Mouse (Mus musculus) A20 (cell line): ENCODE measurements around the gene Elof1.
"Not testable (repeated sequence)": the region's sequence is repeated elsewhere in the genome, so short reads cannot be mapped to it uniquely, and the experiment has no call there.

Experiments used
- DNase-seq: peaks from one replicate; pipeline ENCODE4 v3.0.0-alpha.2; 2011; ENCODE audit warnings: low read depth, low spot score

The Elof1 gene

DNA sequence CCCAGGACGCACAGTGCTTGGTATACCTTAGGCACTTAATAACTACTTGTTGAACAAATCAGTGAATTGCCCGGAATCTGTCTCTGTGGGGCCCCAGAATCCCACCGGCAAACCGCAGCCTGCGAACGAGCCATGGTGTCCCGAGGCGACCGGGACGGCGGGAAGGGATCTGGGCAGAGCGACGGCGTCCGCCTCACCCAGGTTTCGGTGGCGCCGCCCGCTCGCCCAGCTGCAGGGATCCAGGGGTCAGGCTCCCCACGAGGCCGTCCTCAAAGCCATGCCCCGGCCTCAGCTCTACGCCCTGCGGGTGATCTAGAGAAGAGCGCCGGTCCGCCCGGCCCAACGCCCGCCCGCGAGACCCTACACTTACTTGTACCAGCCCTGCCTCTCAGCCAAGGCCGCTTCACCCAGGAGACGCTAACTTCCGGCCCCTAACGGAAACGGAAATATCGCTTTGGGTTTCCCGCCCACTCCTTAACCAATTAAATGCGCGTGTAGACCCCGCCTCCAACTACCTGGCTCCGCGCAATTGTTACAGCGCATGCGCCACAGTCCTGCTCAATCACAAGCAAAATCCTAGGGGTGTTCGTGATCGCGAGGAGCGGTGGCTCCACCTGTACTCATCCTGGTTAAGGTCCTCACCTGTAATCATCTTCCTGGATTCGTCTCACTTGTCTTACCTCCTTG lies at the start of gene Elof1:
TSS of gene Elof1 (minus strand) at position 433 of the 687 bp plus-strand sequence.
- DNase-seq: peak; percentile 91

DNA sequence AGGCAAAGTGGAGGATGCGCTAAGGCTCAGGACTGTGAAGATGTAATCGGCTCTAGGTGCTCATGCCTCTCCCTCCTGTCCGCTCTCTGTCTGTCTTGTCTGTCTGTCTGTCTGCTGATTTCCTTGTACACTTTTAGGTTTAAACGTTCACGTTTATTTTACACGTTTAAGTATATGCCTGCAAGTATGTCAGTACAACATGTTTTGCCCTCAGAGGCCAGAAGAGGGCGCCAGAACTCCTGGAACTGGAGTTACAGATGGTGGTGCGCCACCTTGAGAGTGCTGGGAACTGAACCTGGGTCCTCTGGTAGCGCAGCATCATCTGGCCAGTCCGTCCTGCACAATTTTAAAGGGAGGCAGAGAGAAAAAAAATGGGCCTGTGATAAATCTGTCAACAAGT lies 49.7 kb upstream of the Elof1 start:
- DNase-seq: no peak

DNA sequence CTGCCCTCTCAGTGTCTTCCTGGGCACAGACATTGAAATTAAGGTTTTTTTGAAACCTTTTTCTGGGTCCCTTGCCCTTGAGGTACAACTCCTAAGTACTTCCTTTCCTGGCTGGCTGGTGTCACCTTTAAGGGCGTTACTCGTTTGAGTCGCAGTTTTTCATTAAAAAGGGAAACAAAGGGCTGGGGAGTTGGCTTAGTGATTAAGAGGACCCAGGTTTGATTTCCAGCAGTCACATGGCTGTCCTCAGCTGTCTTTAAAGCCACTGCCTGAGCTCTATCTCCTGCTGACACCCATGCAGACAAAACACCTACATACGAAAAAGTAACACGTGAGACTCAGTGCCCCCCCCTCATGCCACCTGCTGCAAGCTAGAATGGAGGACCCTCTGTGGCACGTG lies 49.0 kb upstream of the Elof1 start:
- no peak for DNase-seq

DNA sequence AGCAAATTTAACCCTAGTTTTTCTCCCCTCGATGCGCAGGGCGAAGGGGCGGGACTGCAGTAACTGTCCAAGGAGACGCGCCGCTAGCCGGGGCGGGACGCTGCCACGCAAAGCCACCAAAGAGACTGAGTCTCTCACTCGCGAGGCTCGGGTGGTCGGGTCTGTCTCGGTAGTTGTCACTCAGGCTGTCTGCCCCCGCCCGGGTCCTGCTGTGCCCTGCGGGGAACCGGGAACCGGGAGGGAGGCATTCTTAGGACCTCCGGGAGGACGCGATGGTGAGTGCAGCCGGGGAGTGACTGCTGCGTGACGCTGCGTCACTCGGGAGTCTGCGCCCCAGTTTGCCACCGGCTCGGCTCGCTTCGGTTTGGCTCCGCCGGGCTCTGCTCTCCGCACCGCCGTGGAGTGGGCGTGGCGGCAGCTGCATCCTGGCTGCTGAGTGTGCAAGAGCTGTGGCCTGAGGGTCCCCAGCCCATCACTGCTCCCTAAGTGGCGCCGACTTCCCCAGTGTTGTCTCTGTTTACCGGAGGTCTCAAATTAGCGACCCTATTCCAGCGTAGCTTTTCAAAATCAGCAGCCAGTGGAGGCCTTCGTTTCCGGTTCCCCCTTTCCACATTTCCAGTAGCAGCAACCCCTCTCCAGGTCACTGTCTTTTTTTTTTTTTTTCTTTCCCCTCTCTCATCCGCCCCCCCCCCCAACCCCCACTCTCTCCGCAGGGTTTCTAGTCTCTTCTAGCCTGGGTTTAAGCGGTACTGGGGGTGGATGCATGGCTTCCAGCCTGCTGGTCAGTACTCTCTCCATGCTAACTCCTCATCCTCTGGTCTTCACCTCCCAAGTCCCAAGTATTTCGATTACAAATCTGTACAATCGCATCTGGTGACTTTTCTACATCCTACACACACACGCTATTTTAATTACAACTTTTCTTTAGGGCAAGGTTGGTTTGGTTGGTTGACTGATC lies 48.0 kb upstream of the Elof1 start:
- no peak for DNase-seq

DNA sequence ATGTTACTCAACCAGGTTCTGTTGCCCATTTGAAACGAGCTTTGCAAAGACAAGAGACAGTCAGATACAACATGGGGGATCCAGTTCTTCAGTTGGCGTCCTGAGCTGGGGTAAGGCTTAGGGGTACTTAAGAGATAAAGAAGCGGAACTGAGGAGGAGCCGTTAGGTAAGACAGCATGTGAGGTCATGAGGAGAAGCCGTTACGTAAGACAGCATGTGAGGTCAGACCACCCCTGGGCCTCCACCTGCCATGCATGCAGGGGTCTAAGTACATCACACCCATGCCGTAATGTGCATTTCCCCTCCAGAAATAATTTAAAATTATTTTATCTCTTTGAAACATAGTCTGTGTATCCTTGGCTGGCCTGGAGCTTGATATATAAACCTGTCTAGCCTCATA lies 45.9 kb upstream of the Elof1 start:
- DNase-seq: no peak

DNA sequence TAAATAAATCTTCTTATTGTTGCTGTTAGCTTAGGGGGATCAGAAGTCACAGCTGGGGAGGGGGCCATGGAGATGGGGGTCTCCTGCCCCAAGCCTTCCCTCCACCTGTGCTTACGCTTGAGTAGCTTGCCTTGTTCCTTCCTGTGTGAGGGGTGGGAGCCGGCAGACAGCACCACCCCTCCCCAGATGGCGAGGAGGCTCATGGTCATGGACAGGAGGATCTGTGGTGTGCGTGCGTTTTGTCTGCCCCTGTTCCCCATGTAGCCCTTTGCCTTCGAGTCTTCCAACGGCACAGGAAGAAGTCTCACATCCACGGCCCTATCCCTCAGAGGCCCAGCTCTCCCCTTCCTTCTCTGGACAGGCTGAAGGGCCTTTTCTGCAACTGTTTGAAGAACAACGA lies 45.3 kb upstream of the Elof1 start:
- DNase-seq: no peak

DNA sequence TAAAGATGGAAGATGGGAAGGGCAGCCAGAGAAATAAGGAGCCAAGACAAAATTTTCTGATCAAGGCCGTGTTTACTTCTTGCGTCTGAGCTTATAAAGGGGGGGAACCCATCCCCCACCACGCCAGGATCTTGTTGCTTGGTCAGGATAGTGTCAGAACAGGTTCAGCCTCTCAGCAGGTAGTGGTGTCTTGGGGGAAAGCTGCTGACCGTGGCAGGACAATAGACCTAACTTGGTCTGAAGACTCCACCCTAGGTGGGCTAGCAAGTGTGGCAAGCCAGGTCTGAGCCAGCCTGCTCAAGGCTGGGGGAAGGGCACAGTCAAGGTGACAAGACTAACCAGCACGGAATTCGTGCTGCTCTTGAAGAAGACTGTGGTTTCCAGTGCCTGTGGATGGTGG lies 44.3 kb upstream of the Elof1 start:
- DNase-seq: no peak

DNA sequence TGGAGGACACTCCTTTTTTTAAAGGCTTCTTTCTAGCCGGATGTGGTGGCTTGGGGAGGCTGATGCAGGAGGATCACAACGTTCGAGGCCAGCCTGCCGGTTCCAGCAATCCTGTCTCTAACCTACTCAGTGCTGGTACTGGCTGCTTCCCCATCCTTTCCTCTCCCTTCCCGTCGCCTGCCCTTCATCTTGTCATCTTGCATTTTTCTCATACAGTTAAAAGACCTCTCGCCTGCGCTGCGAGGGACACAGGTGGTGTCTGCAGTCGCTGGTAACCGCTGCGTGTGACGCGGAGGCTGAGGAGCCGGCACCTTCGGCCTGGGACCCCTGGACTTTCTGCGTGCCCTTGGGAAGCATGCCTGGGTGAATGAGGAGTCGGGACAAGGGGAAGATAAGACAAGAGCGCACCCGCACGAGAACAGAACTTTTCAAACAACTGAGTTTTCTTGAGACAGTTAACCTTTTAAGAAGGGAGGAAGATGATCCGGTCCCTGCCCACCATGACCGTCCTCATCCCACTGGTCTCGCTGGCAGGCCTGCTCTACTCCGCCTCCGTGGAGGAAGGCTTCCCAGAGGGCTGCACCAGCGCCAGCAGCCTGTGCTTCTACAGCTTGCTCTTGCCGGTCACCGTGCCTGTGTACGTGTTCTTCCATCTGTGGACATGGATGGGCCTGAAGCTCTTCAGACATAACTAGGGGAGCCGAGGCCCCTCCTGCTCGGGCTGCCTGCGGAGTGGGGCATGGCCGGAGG lies 40.7 kb upstream of the Elof1 start:
- DNase-seq: no peak

DNA sequence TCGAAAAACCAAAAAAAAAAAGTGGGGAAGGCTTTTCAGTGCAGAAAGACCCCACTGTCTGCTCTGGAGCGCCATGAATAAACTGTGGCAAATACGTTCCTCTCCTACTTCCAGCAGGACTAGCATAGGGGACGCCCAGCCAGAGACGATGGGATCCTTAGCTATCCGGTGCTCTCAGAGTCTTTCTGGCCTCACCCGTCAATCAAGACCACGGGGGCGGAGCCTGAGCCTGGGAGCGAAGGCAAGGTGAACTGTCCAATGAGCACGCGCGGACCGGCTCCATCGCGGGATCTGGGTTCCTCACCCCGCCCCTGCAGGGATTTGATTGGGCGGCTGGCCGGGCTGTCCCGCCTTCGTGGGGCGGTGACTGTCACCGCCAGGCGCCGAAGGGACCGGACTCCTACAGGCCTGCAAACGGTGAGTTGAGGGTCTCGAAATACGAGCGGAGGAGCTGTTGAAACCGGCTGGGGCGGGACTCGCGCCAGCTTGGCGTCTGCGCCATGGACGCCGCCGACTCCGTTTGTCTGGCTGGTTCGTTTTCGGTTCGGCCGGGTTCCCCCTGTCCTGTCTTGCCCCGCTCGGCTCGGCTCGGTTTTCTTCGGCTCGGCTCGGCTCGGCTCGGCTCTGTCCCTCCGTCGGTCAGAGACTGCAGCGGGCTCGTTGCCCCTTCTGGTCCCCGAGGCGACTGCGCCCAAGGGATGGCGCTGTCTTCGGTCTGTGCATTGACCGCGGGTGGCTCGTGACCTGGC lies 39.7 kb upstream of the Elof1 start, which contains the start of gene Pigyl:
TSS of gene Pigyl (plus strand) at position 350 of the 749 bp plus-strand sequence.
- DNase-seq: peak; percentile 94

DNA sequence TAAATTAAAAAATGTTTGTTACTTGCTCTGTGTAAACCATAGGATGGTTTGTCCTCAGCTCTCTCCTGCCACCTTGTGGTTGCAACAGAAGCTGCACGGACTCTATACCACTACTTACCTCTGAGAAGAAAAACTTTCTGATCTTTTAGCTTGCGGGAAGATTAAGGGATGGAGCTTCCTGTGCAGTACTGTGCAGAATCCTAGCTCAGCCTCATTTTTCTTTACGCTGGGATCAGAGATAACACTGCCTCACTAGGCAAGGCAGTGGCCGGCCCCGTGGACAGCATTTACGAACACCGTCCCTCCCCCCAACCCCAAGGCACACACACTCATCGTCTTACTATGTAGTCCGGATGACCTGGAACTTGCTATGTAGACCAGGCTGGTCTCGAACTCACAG lies 38.6 kb upstream of the Elof1 start:
- peak; percentile 71 for DNase-seq

DNA sequence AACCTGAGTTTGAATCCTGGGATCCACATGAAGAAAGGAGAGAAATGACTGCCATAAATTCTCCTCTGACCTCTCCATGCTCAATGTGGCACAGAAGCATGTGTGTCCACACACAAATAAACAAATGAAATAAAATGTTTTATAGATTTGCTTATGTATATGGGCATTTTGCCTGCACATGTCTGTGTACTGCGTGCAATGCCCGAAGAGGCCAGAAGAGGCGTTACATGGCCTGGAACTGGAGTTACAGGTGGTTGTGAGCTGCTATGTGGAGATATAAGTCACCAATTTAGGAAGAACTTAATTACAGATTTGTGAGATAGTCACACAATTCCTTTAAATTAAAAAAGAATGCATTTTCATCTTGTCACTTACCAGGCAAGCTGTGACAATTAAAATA lies 36.8 kb upstream of the Elof1 start:
- DNase-seq: peak; percentile 19

DNA sequence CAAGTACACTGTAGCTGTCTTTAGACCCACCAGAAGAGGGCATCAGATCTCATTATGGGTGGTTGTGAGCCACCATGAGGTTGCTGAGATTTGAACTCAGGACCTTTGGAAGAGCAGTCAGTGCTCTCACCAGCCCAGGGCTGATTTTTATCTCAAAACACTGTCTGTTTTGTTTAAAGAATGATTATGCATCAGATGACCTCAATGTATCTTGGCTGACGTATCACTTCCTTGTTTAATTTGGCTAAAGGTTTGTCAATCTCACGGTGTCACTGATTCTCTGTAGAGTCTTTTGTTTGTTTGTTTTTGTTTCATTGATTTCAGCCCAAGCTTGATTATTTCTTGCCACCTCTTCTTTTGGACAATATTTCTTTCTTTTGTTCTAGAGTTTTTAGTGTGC lies 34.0 kb upstream of the Elof1 start:
- no peak for DNase-seq

DNA sequence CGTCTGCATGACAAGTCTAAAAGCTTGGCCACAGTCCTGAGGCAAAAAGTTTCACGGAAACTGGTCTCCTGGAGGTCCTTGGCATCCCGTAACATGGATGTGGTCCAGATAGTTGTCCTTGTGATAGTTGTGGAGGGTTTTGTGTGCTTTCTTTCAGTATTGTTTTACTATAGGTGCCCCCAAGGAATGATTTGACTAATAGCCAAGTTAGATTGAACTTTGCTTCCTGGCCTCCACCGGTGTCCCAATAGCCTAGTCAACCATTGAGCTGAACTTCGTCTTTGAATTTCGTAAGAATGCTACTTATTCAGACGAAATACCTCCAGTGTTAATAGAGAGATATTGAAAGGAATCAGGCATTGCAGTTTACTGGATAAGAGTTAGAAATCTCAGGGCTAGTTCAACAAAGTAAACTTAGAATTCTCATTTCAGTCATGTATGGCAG lies 33.3 kb upstream of the Elof1 start:
- DNase-seq: not testable (repeated sequence)

DNA sequence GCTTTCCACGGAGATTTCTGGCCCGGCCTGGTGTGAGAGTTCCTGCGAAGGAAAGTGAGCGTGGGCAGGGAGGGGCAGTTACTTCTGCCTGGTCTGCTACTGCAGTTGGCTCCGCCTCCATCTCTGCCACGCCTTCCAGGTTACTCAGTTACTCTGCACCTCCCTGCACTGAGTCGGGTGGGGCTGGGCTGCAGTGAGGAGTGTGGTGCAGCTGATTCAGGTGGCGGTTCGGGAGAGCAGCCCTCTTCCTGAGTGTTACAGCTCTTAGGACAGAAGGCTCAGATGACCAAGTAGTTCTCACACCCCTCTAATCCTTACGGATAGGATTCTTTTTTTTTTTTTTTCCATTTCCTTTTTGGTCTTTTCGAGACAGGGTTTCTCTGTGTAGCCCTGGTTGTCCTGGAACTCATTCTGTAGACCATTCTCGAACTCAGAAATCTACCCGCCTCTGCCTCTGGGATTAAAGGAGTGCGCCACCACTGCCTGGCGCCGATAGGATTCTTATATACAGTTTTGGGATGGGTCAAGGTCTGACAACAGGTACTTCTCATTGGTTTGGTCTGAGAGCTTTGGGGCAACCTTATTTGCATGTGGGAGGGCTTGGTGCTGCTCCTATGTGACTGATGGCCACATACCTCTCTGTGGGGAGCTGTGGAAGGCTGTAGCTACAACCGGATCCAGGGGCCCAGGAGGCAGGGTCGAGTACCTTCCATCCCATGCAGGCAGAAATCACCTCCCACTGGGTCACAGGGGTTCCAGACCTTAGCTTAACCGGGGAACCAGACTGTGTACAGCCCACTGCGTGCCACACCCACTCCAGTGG lies 32.7 kb upstream of the Elof1 start:
- DNase-seq: peak; percentile 74

DNA sequence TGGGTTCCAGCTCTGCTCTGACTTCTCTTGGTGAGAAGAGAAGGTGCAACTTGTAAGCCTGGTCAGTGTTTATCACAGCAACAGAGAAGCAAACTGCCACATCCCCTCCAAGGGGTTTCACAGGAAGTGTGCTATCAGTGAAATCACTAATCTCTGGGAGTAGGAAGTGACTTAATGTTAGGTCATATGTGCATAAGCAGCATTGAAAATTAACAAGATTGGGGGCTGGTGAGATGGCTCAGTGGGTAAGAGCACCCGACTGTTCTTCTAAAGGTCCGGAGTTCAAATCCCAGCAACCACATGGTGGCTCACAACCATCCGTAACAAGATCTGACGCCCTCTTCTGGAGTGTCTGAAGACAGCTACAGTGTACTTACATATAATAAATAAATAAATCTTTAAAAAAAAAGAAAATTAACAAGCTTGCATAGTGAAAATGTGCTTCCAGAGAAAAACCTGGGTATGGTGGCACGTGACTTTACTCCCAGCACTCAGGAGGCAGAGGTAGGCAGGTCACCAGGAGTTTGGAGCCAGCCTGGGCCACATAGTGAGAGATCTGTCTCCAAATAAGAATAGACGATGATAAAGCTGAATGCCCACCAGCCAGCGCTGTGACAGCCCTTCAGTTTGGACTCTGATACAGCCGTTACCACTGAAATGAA lies 27.5 kb upstream of the Elof1 start:
- DNase-seq: peak; percentile 29

DNA sequence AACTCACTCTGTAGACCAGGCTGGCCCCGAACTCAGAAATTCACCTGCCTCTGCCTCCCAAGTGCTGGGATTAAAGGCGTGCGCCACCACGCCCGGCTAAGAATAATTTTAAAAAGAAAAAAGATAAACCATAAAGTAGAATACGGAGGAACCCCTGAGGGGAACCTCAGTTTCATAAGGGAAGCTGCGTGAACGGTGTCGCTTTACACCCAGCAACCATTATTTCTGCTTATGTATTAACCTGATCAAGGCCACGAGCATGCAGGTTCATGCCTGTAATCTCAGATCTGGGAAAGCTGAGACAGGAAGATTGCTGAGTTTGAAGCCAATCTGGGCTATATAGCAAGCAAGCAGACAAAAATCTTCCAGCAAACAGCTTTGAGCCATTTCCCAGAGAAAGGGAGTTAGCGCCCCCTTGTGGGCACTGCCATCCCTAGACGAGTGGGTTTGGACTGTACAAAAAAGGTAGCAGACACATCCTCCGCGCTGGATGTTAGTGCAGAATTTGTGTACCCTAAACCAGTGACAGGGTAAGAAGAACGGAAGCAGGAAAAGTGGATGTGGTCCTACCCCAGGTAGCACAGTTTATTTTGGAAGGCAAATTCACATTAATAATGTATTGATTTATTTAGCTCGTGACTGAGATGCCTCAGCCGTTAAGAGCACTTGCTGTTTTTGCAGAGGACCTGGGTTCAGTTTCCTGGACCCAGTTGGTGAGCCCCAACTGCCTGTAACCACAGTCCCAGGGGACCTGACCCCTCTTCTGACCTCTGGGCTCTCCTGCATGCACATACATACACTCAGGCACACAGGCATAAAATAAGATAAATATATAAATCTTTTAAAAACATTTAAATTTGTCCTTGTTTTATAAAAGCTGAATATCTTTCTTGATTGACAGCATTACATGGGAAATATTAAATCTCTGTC lies 26.4 kb upstream of the Elof1 start:
- DNase-seq: peak; percentile 86

DNA sequence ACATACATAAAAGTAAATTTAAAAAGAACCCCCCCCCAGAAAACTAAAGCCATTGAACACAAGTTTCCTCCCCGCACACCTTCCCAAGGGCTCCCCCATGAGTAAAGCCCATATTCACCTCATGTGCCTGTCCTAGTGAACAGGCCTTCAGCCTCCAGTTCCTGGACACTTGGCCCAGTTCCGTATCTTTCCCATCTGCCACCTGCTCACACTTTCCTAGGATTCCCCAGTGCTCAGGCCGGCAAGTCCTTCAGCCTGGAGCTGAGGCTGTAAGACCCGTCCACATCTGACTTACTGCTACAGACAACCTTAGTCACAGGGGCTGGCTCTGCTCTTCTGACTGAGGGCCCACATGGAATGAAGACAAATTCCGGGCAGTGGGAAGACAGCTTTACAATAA lies 22.8 kb upstream of the Elof1 start:
- no peak for DNase-seq

DNA sequence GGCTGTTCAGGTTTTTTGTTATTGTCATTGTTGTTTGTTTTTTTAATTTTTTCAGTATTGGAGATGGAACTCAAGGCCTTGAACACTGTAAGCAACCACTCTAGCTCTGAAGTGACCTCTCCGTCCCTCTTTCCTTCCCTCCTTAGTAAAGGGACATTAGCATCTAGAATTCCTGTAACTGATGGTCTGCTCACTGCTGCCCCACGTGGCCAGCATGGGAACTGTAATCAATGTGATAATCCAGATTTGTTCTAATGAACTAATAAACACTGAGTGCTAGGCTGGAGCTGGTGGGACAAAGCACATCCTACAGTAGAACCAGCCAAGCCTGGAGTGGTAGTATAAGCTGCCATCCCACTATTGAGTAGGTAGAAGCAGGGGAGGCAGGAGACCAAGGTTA lies 21.5 kb upstream of the Elof1 start:
- peak; percentile 29 for DNase-seq
